Mouse (Mus musculus) T-helper 1 cell (primary cell): Measurements from ENCODE around the gene Pik3r2.

Experiments used
- in situ Hi-C: fragments of 300-600 bp; cut with MboI, MseI; formaldehyde crosslinking; loops from one replicate; pipeline ENCODE4 v1.15.1; 2025; ENCODE audit warnings: high pct_unique_total_duplicates

The Pik3r2 gene

DNA sequence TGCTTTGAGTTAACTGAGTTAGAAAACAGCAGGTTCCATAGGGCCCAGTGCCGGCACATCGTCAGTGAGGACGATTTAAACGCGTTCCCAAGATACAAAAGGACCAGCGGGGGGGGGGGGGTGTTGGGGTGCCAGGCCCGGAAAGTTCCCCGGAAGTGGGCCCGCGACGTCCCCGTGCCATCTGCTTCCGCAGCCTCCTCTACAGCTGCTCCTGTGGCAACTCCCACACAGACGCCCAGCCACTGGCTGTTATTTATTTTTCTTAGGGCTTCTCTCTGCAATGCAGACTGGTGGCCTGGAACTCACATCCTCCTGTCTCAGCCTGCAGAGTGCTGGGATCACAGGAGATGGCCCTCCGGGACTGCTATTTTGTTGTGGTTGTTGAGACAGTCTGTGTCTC is 24.6 kb upstream of the Pik3r2 start:
- in situ Hi-C loops: no loop called here

DNA sequence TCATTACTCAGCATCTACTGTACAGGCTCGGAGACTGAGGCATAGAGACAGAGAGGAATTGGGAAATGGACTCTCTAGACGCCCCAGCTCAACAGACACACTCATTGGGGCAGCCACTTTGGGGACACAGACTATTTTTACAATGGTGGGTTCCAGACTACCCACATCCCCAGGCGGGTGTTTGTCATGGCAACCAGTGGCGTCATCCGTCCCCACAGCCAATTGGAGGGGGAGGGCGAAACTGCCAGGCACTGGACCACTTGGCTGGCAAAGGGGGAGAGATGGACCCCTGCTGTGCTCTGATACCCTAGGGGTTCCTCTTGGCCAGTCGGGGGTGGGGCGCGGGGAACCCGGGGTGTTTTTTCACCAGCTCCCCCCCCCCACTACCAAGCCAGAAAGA is 24.1 kb upstream of the Pik3r2 start:
- in situ Hi-C loops: no loop called here

DNA sequence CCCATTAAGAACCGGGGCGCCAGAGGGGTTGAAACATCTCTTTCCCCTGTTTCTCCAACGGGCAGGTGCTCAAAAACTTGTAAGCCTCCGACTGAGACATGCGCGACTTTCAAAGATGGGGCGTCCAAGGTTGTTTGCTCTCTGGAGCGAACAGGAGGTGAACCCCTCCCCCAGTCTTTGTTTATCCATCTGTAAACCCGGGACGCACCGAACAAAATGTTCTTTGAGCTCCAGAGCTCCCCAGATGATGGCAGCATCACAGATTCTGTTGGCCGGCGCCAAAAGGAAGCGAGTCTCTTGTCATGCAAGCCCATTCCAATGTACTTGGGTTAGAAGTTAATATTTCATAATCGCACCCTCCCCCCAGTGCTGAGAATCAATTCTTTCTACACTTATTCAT is 21.8 kb upstream of the Pik3r2 start:
- in situ Hi-C loops: no loop called here

DNA sequence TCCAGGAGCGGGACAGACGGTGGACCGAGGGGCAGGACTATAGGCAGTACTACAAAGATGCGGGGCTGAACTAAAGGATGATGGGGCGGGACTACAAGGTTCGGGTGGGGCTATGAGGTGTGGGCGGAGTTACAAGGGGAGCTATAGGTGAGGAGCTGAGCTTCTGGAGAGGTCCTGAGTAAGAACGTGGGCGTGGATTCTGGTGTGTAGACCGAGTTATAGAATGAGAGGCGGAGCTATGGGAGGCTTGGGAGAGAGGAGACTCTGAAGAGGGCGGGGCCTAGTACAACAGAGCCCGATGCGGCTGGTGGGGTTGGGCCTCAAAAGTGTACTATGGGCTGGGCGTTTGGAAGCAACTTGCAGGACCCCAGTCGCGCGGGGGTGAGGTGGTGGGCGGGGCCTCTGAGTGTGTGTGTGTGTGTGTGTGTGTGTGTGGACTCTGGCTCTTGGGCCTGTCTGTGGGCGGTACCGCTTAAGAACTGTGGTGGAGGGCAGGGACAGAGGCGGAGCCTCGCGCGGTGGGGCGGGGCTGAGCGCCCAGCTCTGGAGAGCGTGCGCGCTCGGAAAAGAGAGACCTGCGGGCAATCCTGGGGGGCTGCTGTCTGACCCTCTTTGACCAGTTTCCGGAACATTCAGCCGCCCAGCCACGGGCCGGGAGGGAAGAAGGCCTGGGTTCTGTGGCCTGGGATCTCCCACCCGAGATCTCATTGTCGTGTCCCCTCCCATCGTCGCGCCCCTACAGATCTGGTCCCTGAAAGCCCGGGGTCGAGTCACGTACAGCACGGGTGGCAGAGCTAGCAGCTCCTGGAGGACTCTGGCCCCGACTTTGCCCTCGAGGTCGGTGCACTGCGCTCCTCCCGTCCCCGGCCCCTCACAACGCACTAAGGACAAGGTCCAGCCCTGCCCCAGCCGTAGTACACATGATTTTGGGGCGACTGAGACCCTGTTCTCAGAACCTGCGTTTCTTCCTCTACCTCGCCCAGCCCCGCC is 20.9 kb upstream of the Pik3r2 start:
- in situ Hi-C loops: no loop called here

DNA sequence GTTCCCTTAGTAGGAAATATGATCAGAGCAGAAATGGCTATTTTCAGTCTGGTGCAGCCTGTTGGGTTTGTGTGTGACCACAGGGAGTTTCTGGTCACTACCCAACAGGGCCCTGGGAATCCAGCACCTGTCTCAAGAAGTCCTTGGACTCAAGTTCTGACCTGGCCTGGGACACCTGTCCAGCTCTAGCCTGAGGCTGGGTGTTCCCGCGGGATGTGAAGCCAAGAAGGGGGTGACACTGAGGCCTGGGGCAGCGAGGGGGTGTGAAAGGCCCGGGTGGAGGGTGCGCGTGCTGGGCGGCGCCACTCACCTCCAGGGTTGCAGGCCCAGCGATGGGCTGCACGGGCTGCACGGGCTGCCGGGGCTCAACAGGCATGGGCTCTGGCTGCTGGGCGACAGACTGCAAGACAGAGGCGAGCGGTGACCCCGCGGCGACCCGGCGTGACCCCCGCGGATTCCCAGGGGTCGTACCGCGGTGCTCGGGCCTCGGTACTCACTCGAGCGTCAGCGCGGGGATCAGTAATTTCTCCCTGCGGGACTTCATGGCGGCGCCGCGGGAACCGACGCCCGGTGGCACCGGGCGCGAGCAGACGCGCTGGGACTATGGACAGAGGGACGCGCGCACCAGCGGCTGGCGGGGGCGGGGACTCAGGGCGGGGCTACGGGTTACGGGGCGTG is 20.0 kb upstream of the Pik3r2 start:
- in situ Hi-C loops: no loop called here

DNA sequence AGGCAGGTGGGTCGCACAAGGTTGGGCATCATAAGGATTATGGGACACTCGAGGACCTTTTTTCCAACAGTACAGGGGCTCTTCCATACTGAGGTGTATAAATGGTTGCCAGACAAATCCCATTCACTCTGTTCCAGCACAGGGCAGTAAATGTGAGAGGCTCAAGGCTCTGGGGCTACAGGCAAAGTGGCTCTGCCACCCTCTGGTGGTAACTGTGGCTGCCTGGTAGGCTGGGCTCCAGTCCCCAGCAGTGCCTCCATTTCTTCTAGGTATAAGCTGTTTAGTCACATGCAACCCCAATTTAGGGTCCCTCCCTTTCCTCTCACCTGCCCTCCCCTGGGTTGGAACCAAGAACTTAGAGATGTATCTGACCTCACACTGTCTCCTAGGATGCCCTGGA is 18.9 kb upstream of the Pik3r2 start:
- in situ Hi-C loops: no loop called here

DNA sequence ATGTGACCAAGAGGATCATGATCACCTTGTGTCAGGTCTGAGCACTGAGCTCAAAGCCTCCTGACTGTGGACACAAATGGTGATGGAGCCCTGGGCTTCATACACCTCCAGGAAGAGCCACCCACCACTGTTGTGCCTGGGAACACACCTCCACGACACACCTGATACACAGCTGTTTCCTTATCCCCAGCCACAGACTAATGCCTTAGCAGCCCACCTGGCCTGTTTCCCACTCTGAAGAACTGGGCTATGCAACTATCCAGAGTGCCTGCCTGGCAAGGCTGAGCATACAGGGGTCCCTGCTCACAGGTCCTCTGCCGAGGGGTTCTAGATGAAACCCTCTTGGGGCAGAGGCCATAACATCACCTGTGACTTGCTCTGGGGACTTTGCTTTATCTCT is 17.7 kb upstream of the Pik3r2 start:
- in situ Hi-C loops: no loop called here

DNA sequence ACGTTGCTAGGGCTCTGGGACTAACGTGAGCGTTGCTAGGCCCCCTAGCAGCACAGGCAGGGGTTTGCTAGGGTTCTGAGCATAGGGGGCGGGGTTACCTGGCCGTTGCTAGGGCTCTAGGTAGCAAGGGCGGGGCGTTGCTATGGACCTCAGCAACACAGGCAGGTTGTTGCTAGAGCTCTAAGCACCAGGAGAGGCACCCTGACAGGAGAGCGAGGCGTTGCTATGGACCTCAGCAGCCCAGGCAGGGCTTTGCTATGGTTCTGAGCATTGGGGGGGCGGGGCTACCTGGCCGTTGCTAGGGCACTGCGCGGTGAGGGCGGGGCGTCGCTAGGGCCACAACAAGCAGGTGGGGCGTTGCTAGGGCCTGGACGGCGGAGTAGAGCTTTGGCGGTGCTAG is 16.2 kb upstream of the Pik3r2 start:
- in situ Hi-C loops: no loop called here

DNA sequence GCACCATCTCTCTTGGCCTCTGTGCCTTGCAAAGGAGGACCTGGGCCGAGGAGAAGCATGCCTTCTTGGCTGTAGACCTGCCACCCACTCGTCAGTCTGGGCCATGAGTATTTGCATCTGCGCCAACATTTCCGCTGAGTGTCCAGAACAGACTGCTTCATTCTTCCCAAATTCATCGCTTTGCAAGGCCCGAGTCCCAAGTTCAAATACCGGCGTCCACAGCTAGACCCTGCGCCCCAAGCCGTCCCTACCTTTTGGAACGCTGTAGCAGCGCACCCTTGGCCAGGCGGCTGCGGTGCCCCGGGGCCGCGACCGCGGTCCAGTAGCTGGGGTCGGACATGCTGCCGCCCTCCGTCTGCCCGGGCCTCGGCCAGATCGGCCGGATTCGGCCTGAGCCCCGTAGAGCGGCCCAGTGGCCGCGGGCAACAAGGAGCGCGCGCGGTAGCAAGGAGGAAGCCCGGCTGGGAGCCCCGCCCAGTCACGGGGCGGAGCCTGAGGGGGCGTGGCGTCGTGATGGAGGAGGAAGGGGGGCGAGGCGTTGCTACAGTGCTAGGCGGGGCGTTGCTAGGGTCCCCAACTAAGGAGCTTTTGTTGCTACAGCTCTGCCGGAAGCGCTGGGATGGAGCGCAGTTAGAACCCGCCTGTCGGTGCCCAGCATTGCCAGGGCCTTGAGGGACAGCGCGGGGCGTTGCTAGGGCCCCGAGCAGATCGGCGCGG is 15.6 kb upstream of the Pik3r2 start:
- in situ Hi-C loops: no loop called here

DNA sequence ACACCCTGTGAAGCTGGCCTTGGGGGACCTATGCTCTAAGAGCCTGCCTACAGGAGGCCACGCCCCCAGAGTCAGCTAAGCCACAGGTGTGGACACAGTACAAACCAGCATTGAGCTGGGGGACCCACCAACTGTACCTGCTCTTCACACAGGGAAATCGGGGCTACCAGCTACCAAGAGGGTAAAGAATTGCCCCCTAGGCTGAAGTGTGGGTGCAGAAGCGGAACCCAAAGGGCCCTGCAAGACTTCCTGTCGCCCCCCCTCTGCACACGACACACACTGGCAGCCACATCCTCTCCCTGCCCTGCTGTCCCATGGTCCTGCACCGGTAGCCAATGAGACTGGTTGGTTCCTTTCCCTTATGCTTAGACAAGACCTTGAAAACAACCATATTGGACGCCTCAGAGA is 14.8 kb upstream of the Pik3r2 start:
- in situ Hi-C loops: no loop called here

DNA sequence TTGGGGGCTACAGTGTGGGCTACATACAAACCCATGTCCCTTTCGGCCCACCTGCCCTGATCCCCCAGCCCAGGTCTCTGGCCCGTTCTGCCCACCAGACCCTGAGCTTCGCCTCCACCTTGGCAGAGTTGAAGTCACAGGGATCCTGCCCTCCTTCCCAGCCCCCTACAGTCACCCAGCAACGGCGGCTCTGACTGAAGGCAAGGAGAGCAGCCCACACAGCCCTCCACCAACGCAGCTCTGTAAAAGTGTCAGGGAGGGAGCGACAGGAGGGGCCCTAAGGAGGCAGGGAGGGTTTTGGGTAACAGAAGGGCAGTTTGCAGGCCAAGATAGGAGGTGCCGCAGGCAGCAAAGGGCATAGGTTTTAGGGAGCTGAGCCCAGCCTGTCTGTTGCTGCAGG is 14.3 kb upstream of the Pik3r2 start:
- in situ Hi-C loops: no loop called here

DNA sequence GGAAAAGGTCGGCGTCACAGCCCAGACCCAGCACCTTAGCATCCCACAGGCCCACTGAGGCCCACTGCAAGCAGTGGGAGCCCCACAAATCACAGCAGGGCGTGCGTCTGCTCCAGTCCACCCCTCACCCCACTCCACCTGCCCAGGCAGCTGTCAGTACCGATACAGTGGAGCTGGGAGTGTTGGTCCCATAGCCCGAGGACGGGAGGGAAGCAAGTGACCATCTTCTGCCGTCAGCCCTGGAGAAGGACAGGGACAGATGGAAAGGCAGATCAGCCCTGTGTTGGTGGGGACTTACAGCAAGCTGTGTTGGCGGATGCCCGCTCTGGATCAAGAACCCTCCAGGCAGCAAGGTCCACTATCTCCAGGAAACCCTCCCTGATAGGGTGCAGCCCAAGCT is 12.5 kb upstream of the Pik3r2 start:
- in situ Hi-C loops: no loop called here

DNA sequence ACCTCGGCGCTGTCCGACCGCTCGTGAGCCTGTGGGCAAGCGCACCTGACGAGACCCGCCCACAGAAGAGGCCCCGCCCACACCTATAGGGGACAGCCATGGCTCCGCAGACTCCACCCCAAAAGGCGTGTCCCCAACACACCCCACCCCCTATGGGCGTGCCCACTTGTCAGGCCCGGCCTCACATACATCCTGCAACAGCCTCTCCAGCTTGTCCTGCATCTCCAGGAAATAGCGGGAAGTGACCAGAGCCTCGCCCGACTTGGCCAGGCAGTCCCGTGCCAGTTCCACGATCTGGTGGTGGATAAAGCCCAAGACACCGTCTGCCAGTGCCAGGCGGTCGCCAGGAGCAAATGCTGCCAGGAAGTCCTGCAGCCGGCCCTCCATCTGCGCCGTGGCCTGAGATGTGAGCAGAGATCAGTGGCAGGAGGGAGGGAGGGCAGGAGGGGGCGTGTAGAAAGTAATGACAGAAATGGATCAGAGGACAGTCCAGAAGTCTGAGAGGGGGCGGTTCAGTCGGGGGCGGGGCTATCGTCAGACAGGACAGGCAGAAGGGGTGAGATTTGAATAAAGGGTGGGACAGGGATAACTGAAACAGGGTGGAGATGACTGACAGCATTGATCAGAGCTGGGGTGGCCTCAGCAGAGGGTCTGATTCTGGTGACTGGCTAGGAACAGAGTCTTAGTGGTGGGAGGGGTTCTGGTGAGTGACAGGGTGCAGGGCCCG is 11.6 kb upstream of the Pik3r2 start:
- in situ Hi-C loops: no loop called here

DNA sequence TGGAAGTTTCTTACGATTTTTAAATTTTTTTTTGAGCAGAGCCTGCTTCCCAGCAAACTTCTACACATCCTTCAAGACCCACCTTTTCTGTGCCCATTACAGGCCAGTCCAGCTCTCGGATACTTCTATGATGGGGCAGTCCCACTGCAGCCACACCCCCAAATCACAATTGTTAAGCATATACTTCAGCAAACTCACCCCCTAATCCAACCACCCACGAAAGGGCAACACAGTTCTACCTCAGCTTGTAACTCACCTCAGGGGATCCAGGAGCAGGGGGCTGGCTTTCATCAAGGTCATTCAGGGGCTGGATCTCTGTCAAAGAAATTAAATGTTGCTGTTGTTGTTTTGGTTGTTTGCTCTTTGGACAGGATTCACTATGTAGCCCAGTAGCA is 10.5 kb upstream of the Pik3r2 start:
- in situ Hi-C loops: no loop called here

DNA sequence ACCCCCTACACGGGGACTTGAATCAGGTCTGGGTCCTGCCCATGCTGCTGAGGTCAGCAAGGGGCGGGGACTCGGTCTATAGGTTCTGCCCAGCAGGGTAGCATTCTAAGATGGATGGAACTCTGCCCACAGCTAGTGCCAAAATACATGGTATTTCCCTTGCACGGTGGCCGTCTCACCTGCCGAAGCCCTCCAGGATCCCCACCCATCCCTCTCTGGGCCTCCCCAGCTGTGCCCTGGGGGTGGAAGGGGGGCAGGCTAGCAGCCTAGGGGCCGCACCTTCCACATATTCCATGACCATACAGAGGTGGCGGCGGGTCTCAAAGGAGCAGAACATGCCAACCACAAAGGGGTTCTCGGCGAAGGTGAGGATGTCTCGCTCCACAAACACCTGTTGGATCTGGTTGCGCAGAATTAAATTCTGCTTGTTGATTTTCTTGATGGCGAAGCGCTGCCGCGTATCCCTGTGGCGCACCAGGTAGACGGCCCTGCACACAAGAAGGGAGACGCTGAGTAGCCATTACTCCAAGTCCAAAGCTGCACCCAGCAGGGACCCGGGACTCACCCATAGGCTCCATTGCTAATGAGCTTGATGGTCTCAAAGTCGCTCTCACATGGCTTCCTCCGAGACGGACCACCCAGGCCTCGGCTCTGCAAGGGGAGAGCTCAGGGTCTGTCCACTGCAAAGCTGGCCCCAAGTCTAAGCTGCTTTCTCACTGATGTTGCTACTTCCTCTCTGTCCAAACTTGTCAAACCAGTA is 10.0 kb upstream of the Pik3r2 start:
- in situ Hi-C loops: no loop called here

DNA sequence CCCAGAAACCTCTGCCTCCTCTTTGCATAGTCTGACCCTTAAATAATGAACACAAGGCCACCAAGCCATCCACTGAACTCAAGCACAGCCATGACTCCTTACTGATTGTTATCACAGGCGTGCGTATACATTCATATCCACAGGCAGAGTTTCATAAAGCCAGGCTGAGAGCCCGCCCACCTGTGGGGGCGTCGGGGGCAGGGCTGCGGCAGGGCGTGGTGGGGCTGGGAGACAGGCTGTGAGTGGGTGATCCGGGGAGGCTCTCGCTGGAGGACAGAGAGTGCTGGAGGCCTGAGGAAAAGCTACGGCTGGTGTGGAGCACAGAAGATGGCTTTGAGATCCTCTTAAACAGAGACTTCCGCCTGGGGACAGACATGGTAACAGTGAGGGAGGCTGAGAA is 3.6 kb upstream of the Pik3r2 start:
- in situ Hi-C loops: no loop called here

DNA sequence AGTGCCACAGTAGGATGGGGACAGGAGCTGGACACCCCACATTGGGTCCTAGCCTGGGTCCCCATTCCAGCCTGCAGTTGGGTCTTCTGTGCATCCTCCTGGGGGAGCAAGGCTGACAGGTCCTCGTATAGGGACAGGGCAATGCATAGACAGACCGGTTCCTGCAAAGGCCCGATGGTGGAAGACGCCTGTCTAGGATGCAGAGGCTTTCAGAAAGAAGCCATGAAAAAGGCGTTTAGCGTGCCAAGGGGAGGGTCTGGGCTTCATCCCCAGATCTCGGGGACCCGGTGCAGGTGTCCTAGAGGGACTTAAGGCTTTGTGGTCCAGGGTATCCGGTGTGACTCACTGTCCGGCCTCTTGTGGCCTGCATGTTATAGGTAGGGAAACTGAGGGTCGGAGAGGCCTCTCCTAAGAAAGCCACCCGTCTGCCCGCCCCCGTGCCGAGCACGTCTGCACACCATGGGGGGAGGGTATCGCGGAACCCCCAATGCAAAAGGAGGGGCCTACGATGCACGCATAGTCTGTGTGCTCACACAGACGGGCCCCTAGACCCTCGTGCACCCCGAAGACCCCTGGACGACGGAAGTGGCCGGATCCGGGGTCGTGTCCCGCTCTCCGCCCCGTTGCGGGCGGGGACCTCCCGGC is 540 bp downstream of the Pik3r2 start:
- in situ Hi-C loops: no loop called here

DNA sequence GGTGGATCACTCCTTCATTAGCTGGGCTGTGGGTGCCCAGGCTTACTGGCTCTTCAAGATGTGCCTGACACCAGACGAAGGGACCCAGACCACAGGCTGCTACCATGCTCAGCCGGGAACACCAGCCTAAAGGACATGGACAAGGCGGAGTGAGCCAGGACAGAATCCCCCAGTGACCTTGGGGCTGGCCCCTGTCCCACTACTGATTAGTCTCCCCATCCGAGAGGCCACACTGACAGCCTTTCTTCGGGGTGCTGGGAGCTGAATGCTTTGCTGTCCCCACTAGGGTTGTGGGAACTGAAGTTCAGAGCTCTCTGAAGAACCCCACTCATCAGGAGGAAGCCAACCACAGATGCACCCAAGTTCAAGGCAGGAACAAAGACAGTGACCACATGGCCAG is 1.3 kb downstream of the Pik3r2 start:
- in situ Hi-C loops: no loop called here

DNA sequence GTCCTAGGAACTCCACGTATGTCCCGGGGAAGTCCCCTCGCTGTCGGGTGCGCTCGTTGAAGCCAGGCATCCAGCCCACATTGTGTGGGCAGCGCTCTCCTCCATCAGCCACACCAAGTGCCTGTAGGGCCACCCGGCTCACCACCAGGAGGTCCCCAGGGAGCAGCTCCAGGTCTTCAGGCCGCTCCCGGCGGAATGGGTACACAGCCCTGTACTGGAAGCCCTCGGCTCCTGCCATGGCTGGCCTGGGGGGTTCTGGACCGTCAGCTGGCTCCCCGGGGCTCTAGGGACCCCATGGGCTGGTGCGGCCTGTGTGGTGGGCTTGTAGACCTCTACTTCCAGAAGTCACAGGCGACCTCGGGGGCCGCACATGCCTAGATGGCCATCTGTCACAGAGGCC is 1.8 kb downstream of the Pik3r2 start:
- in situ Hi-C loops: no loop called here

DNA sequence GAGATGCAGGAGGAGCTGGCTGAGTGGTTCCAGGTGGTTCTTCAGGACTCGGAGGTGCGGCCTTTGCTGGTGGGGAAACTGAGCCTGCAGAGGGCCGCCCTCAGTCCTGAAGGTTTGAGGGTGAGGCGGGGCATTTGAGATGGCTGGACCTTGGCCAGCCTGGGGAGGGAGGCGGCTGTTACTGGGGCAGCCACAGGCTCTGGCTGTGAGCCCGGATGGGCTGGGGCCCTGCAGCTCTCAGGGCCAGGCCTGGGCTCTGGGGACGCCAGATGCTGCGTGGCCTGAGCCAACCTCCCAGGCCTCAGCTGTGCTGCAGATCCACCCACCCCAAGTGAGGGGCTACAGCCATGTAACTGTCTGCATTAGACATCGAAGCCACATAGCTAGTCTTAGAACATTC is 2.7 kb downstream of the Pik3r2 start:
- in situ Hi-C loops: no loop called here

DNA sequence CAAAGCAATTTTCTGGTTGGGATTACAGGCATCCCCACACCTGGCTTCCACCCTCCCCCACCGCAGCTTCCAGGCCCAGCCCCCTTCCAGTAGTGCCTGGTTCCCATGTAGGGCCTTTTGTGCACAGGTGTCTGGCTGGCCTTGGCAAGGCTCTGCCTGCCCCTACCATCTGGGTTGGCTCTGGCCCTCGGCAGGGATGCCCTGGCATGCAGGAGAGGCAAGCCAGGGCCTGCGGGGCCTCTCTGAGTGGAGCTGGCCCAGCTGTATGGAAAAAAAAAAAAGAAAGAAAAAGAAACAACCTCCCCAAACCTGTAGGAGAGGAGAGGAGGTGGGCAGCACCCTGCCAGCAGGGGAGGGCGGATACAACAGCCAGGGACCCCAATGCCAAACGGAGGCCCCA is 3.1 kb downstream of the Pik3r2 start:
- in situ Hi-C loops: no loop called here
